Mouse (Mus musculus): ENCODE data around the gene Aldh4a1.

The Aldh4a1 gene

GRCm38 (mm10) chr4:139622373-139623282 lies at the start of gene Aldh4a1:
Gene Aldh4a1, plus strand, starts transcription at chr4:139622866.
- in situ Hi-C loops (cut with MboI; ENCODE audit: unreplicated experiment in 2 of 2), result loop anchor here in 1 of 2 experiments (25.0 kb wide), 1 partner anchor 535 kb away; the partner anchor contains the start of genes Htr6 and Nbl1

GRCm38 (mm10) chr4:139572928-139573512 lies 49.6 kb upstream of the Aldh4a1 start:
- in situ Hi-C loops (cut with MboI; ENCODE audit: unreplicated experiment in 2 of 2), result no loop called here

GRCm38 (mm10) chr4:139574156-139574798 lies 48.4 kb upstream of the Aldh4a1 start:
- in situ Hi-C loops (cut with MboI; ENCODE audit: unreplicated experiment in 2 of 2), result no loop called here

GRCm38 (mm10) chr4:139574799-139575672 lies 47.6 kb upstream of the Aldh4a1 start:
- in situ Hi-C loops (cut with MboI; ENCODE audit: unreplicated experiment in 2 of 2), result no loop called here

GRCm38 (mm10) chr4:139575673-139576003 lies 47.0 kb upstream of the Aldh4a1 start:
- in situ Hi-C loops (cut with MboI; ENCODE audit: unreplicated experiment in 2 of 2), result no loop called here

- in situ Hi-C loops (cut with MboI; ENCODE audit: unreplicated experiment in 2 of 2), result no loop called here
These were observed 46.3 kb upstream of the Aldh4a1 start for GRCm38 (mm10) chr4:139576251-139576880.

GRCm38 (mm10) chr4:139577006-139577405 lies 45.7 kb upstream of the Aldh4a1 start:
- in situ Hi-C loops (cut with MboI; ENCODE audit: unreplicated experiment in 2 of 2), result no loop called here

GRCm38 (mm10) chr4:139578389-139578788 lies 44.3 kb upstream of the Aldh4a1 start:
- in situ Hi-C loops (cut with MboI; ENCODE audit: unreplicated experiment in 2 of 2), result no loop called here

GRCm38 (mm10) chr4:139579003-139579402 lies 43.7 kb upstream of the Aldh4a1 start:
- in situ Hi-C loops (cut with MboI; ENCODE audit: unreplicated experiment in 2 of 2), result no loop called here

GRCm38 (mm10) chr4:139579466-139579865 lies 43.2 kb upstream of the Aldh4a1 start:
- in situ Hi-C loops (cut with MboI; ENCODE audit: unreplicated experiment in 2 of 2), result no loop called here

- in situ Hi-C loops (cut with MboI; ENCODE audit: unreplicated experiment in 2 of 2), result no loop called here
These were observed 41.9 kb upstream of the Aldh4a1 start for GRCm38 (mm10) chr4:139580663-139581336.

- in situ Hi-C loops (cut with MboI; ENCODE audit: unreplicated experiment in 2 of 2), result no loop called here
These were observed 41.1 kb upstream of the Aldh4a1 start for GRCm38 (mm10) chr4:139581427-139582051.

GRCm38 (mm10) chr4:139582346-139582745 lies 40.3 kb upstream of the Aldh4a1 start:
- in situ Hi-C loops (cut with MboI; ENCODE audit: unreplicated experiment in 2 of 2), result no loop called here

GRCm38 (mm10) chr4:139582903-139583302 lies 39.8 kb upstream of the Aldh4a1 start:
- in situ Hi-C loops (cut with MboI; ENCODE audit: unreplicated experiment in 2 of 2), result no loop called here

GRCm38 (mm10) chr4:139583629-139584245 lies 38.9 kb upstream of the Aldh4a1 start:
- in situ Hi-C loops (cut with MboI; ENCODE audit: unreplicated experiment in 2 of 2), result no loop called here

GRCm38 (mm10) chr4:139584704-139585103 lies 38.0 kb upstream of the Aldh4a1 start:
- in situ Hi-C loops (cut with MboI; ENCODE audit: unreplicated experiment in 2 of 2), result no loop called here

- in situ Hi-C loops (cut with MboI; ENCODE audit: unreplicated experiment in 2 of 2), result no loop called here
These were observed 37.0 kb upstream of the Aldh4a1 start for GRCm38 (mm10) chr4:139585713-139586112.

GRCm38 (mm10) chr4:139587370-139587769 lies 35.3 kb upstream of the Aldh4a1 start:
- in situ Hi-C loops (cut with MboI; ENCODE audit: unreplicated experiment in 2 of 2), result no loop called here

GRCm38 (mm10) chr4:139587773-139588172 lies 34.9 kb upstream of the Aldh4a1 start:
- in situ Hi-C loops (cut with MboI; ENCODE audit: unreplicated experiment in 2 of 2), result no loop called here

Measured in v-Abl transformed pro-B cells (cell line).